Mouse (Mus musculus) cerebellum, adult 2 months (tissue): ENCODE results near the gene Ccnl2.

Experiments used
- CTCF ChIP-seq: fragments of 200-500 bp; IDR thresholded peaks from 2 replicates; pipeline ENCODE4 v1.5.1; 2011; ENCODE audit warnings: low read depth, mild to moderate bottlenecking, control low read depth, low read length, moderate library complexity, borderline replicate concordance; ENCODE audit not compliant: insufficient read depth
- POLR2A ChIP-seq: fragments of 200-500 bp; IDR thresholded peaks from 2 replicates; pipeline ENCODE4 v1.6.1; 2011; ENCODE audit warnings: low read length, control low read depth, borderline replicate concordance; ENCODE audit not compliant: insufficient read depth

GRCm38 (mm10) chr4:155849391-155849790 is 37.1 kb downstream of the Ccnl2 start:
- TF ChIP-seq POLR2A (no peak), CTCF (no peak)
